Mouse (Mus musculus) left cerebral cortex, postnatal 10 days (tissue): Measurements from ENCODE around the gene Tnc. TPM values are rescaled to one million over a fixed set of nuclear protein-coding genes. Genes with fewer than 3 reads are reported as not detected.

Source experiments
- DNase-seq, 2 experiments: peaks; one replicate each; pipeline ENCODE4 v3.0.0; 2021 to 2022; ENCODE audit warnings: low spot score in 2 of 2, mixed read lengths in 1 of 2; ENCODE audit errors: extremely low spot score in 1 of 2
- intact Hi-C: fragments of 180-260 bp; cut with DNase I; formaldehyde crosslinking; loops from one replicate; pipeline ENCODE4 v1.15.1; 2025
- total RNA-seq, 2 experiments: library from RNA; stranded (reverse); gene quantifications; 2 replicates each; pipeline ENCODE4 v1.2.3; 2021

Gene Tnc
- 10 to 100 TPM; 22.9 to 29.1 TPM for total RNA-seq

- intact Hi-C loops = loop anchor here (5.0 kb wide), 1 partner anchor 100 kb away; no protein-coding TSS in a partner anchor
- DNase-seq = peak; percentile 79 to 87
Observed at GRCm38 (mm10) chr4:64046831-64047493, at the start of gene Tnc. TSS of gene Tnc (minus strand) at chr4:64047015.

- intact Hi-C loops = no loop called here
Observed at GRCm38 (mm10) chr4:64094221-64094620, 47.4 kb upstream of the Tnc start.

GRCm38 (mm10) chr4:64092857-64093256 is 46.0 kb upstream of the Tnc start:
- no peak for DNase-seq
- intact Hi-C loops = no loop called here

More at GRCm38 (mm10) chr4:64094221-64094620, 47.4 kb upstream of the Tnc start:
- peak; percentile 20 to 31 for DNase-seq

- intact Hi-C loops = no loop called here
- no peak for DNase-seq
Observed at GRCm38 (mm10) chr4:64089378-64089777, 42.6 kb upstream of the Tnc start.

GRCm38 (mm10) chr4:64087675-64088074 is 40.9 kb upstream of the Tnc start:
- no peak for DNase-seq
- intact Hi-C loops = no loop called here

- intact Hi-C loops = no loop called here
- no peak for DNase-seq
Observed at GRCm38 (mm10) chr4:64085993-64086567, 39.3 kb upstream of the Tnc start.

GRCm38 (mm10) chr4:64083858-64084257 is 37.0 kb upstream of the Tnc start:
- DNase-seq = no peak
- intact Hi-C loops = no loop called here

- intact Hi-C loops = no loop called here
- DNase-seq = no peak
Observed at GRCm38 (mm10) chr4:64078029-64078619, 31.3 kb upstream of the Tnc start.

GRCm38 (mm10) chr4:64076349-64077025 is 29.7 kb upstream of the Tnc start:
- intact Hi-C loops = no loop called here
- DNase-seq = peak in 1 of 2 experiments; percentile 23

GRCm38 (mm10) chr4:64074725-64075124 is 27.9 kb upstream of the Tnc start:
- no peak for DNase-seq

GRCm38 (mm10) chr4:64067394-64067793 is 20.6 kb upstream of the Tnc start:
- intact Hi-C loops = no loop called here
- DNase-seq = no peak

More at GRCm38 (mm10) chr4:64074725-64075124, 27.9 kb upstream of the Tnc start:
- intact Hi-C loops = no loop called here

- intact Hi-C loops = no loop called here
- no peak for DNase-seq
Observed at GRCm38 (mm10) chr4:64065266-64065665, 18.5 kb upstream of the Tnc start.

GRCm38 (mm10) chr4:64058856-64059231 is 12.0 kb upstream of the Tnc start:
- DNase-seq = no peak
- intact Hi-C loops = no loop called here

- intact Hi-C loops = no loop called here
Observed at GRCm38 (mm10) chr4:64058048-64058855, 11.4 kb upstream of the Tnc start.

GRCm38 (mm10) chr4:64048177-64048576 is 1.4 kb upstream of the Tnc start:
- no peak for DNase-seq
- intact Hi-C loops = loop anchor here (5.0 kb wide), 1 partner anchor 99 kb away; no protein-coding TSS in a partner anchor

More at GRCm38 (mm10) chr4:64058048-64058855, 11.4 kb upstream of the Tnc start:
- DNase-seq = no peak

- intact Hi-C loops = no loop called here
- DNase-seq = no peak
Observed at GRCm38 (mm10) chr4:64043893-64044292, 2.9 kb downstream of the Tnc start.

- intact Hi-C loops = no loop called here
- peak in 1 of 2 experiments; percentile 20 for DNase-seq
Observed at GRCm38 (mm10) chr4:64043371-64043770, 3.4 kb downstream of the Tnc start.

- intact Hi-C loops = no loop called here
- DNase-seq = no peak
Observed at GRCm38 (mm10) chr4:64039091-64039490, 7.7 kb downstream of the Tnc start.

- intact Hi-C loops = no loop called here
- no peak for DNase-seq
Observed at GRCm38 (mm10) chr4:64037513-64037912, 9.3 kb downstream of the Tnc start.
